Mouse (Mus musculus) frontal cortex, postnatal 36 days (tissue): ENCODE results near the gene Nkapd1.

ENCODE experiments used
- DNase-seq, 2 experiments: peaks; one replicate each; pipeline ENCODE4 v3.0.0; 2022; ENCODE audit warnings: low spot score in 2 of 2

Nkapd1 gene

DNA sequence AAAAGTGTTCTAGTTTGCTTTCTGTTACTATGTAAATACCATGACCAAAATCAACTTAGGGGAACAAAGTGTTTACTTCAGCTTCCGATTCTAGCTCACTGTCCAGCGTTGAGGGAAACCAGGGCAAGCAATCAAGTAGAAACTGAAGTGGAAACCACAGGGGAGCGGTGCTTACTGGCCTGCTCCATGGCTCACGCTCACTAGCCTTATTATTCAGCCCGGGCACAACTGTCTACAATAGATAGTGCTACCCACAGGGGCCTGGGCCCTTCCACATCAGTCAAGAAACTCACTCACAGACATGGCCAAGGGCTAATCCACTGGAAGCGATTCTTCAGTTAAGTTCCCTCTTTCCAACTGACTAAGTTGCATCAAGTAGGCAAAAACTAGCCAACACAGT lies 15.7 kb downstream of the Nkapd1 start:
- no peak for DNase-seq

- DNase-seq = no peak
These were observed 20.3 kb downstream of the Nkapd1 start for GRCm38 (mm10) chr9:50596973-50597372.

DNA sequence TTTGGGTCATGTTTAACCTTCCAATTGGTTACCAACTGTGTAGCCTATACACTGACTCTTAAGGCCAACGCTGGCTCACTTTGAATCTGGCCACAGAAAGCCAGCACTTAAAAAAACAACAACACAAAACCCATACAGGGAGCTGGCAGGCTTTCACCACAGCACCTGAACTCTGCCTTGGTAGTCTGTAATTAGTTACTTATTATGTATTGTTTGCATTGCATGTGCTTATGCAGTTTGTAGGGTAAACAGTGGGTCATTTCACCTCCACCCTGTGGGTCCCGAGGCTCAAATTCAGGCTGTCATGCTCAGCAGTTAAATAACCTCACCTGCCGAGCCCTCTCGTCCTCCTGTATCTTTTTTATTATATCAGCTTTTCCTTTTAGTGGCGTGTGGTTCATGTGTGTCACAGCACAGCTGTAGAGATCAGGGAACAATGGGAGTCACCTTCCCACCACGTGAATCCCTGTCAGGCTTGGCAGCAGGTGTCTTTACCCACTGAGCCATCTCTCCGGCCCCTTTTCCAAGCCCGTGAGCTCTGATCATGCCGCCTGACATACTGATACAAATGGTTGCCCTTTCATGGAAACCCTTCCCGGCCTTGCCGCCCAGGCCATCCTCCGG lies 22.4 kb downstream of the Nkapd1 start:
- DNase-seq = no peak

DNA sequence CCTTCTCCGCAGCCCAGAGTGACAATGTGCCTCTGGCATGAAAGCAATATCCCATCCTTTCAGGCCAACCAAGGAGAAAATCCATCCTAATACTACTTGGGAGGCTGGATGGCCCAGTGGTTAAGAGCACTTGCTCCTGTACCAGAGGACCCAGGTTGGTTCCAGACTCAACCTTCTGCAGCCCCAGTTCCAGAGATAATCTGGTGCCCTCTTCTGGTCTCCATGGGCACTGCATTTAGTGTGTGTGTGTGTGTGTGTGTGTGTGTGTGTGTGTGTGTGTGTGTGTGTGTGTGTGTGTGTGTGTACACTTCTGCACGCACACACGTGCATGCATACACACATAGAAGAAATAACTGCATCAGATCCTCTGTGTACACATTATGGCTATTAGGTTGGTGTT lies 23.7 kb downstream of the Nkapd1 start:
- no peak for DNase-seq

GRCm38 (mm10) chr9:50592955-50593354 lies 24.3 kb downstream of the Nkapd1 start:
- DNase-seq = no peak

DNA sequence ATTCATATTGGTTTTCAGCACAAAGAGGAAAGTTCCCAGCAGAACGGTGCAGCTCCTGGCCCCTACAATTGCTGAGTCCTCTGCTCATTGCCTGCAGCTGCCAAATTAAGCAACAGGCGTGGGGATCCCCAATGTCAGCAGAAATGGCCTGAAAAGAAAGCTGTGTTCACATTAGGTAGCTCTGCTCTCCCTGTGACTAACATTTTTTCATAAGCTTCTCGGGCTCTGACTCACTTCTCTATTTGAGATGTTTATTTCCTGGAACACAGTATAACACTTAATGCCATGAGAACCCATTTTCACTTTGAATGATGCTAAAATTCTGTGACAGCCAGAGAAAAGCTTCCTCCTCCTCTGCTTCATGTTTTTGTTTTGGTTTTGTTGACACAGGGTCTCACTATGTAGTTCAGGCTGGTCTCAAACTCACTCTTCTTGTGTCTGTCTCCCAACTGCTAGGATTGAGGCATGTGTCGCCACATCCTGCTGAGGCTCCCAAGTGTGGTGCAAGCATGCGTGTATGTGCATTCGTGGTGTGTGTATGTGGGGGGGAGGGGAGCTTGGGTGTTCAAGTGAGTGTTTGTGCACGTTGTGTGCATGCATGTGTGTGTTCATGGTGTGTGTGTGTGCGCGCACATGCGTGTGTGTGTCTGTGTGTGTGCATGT lies 26.3 kb downstream of the Nkapd1 start:
- no peak for DNase-seq

GRCm38 (mm10) chr9:50586955-50587354 lies 30.3 kb downstream of the Nkapd1 start:
- DNase-seq = no peak

DNA sequence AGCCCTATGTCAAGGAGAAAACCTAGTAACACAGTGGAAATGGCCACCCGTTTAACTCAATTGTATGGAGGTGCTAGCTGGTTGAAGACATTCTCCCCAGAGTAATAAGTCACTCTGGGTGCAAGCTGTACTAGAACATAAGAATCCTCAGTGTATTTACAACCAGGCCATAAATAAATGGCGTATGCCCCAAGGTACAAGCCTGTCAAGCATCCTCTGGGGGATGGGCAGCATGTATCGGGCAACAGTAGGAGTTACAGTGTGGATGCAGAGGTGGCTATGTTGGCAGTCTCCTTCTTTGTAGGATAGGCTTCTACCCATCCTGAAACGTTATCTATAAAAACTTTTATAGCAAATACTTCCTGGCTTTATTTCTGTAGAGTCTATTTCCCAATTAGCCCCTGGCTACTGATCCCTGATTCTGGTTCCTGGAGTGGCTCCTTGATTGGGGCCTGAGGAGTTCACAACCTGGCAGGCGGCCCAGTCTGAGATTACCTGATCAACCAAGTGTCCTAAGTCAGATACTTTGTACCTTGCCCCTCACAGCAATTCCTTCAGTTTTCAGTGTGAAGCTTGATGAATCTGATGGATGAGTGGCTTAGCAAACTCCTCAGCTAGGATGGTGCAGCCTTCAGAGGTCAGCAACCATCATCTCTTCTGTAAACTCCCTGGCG lies 32.0 kb downstream of the Nkapd1 start:
- DNase-seq = no peak

DNA sequence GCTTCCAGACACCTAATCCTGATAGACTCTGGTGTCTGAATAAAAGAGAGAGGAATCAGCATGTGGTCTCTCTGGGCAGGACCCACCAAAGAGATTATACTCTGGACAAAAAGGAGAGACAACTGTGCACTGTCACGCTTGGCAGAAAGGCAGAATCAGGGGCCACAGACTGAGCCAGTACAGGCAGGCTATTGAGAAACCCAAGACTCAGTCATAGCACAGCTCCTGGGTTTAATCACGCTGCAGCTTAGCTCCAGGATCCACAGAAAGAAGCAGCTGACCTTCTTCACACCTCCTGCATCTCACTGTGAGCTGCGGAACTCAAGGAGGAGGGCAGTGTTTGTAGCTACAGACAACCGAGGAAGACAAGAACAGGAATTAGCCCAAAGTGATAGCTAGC lies 36.9 kb downstream of the Nkapd1 start:
- DNase-seq = no peak

DNA sequence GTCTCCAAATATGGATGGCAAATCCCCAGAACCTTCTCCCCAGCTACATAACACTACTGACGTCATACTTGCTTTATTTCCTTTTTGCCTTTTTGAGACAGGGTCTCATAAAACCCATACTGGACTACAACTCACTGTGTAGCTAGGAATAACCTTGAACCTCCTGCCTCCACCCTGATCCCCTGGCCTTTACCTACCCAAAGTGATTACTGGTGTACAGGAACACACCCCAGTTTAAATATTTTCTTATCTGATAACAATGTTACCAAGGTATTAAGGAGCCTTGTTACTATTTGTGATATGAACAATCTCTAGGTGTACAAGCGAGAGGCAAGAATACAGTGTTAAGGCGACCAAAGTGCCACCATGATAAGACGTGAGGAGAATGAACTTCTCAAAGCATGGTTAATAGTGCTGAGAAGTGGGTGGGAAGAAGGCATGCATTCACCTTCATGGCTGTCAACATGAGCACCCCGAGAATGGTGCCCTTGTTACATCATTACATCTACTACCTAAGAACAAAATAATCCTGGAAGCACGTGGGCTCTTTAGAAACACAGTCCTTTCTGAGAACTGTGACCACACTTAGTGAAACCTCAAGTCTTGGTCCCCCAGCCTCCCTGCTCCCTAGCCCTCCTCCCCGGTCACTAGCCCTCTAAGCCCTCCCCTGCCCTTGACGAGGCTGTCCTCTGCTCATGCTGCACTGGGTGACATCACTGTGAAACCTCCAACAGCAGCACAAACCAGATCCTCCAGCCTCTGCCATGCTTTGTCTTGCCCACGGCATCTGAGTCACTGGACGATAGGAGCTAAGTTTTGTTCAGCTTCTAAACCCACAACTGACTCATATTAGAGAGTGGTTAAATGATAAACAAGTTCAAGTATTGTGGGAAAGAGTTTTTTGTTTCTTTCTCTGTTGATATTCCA lies 47.4 kb downstream of the Nkapd1 start:
- DNase-seq = no peak

- no peak for DNase-seq
These were observed 49.4 kb downstream of the Nkapd1 start for GRCm38 (mm10) chr9:50567881-50568280.

- no peak for DNase-seq
These were observed 49.9 kb downstream of the Nkapd1 start for GRCm38 (mm10) chr9:50567372-50567771.

- no peak for DNase-seq
These were observed 51.3 kb downstream of the Nkapd1 start for GRCm38 (mm10) chr9:50565940-50566339.

DNA sequence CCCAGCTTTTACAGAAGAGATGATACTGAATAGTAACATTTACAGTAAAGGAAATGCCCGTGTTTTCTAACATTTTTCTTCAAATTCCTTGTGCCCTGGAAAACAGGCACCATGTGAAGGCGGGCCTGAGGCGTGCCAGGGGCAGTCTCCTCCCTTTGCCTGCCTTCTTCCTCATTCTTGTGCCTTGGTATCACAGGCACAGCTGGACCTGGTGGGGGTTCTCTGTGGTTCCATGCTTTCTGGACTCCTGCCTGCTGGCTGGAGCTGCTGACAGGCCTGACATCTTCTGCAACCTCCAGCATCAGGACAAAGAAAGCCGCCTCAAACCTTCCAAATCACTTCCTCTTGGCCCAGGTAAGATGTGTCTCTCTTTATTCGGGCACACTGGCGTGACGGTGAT lies 52.1 kb downstream of the Nkapd1 start:
- no peak for DNase-seq

GRCm38 (mm10) chr9:50561918-50562360 lies 55.3 kb downstream of the Nkapd1 start:
- no peak for DNase-seq

GRCm38 (mm10) chr9:50561145-50561917 lies 55.9 kb downstream of the Nkapd1 start, which contains the start of gene Tex12:
Gene Tex12 (minus strand): TSS chr9:50561325.
- no peak for DNase-seq
